Mouse (Mus musculus): ENCODE measurements around the gene Ccnd2.
A peak's percentile ranks its signal among the peaks of the same experiment; 100 is the strongest.

Gene Ccnd2

GRCm38 (mm10) chr6:127106189-127106588 is 45.8 kb downstream of the Ccnd2 start:
- DNase-seq, result peak; percentile 11

- DNase-seq, result no peak
Observed at GRCm38 (mm10) chr6:127105107-127105506, 46.9 kb downstream of the Ccnd2 start.

DNA sequence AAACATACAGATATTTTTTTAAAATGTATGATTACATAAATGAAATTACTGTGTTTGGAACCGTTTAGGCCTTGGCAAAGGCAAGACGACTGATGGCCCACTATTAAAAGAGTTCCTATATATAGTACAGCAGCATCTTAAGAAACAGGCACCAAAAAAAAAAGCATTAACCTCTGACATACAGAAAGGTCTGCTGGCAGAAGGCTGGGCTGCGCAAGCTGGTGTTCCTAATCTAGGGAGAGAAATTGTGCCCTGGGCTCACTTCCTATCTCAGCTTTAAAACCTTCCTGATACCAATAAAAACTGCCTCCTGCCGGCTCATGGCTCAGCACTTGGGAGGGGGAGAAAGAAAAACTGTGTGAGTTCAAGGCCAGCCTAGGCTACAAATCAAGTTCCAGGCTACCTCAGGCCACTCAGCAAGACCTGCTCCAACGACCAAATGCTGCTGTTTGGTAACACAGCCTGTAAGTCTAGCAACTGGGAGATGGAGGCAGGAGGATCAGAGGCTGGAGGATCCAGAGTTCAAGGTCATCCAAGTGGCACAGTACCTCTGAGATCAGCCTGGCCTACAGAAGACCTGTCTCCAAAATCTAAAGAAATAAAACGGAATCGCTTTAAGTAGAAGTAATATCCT is 47.5 kb downstream of the Ccnd2 start:
- no peak for DNase-seq

DNA sequence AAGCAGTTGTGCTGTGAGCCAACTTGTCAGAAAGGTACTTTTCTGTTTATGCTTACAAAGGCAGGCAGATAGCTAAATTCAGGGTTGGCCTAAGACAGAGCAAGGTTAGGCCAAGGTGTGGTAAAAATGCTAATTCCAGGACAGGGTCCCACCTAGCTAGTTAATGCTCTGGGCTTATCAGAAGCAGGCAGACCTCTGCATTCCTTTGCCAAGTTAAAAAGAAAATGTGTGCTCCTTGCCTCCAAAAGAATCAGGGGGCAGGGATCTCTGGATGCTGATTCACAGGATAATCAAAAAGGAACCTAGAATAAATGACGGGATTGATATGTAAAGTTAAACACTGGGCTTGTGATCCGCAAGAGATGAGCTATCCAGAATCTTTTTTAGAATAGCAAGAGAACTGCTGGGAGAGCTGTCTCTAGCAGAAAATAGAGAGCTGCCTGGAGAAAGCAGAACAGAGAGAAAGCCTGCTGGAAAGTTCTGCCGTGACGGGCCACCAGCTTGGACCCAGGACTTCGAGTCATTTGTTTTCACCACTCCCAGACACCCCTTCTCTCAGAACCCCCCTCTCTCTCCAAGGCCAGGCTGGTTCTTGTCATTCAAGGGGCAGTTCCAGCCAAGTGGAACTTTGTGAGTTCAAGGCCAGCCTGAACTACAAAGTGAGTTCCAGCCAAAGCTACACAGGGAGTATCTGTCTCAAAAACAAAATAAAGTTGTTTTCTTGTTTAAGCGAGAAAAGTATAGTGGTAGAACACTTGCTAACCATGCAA is 48.3 kb downstream of the Ccnd2 start:
- no peak for DNase-seq

GRCm38 (mm10) chr6:127094565-127094964 is 57.4 kb downstream of the Ccnd2 start:
- no peak for DNase-seq

DNA sequence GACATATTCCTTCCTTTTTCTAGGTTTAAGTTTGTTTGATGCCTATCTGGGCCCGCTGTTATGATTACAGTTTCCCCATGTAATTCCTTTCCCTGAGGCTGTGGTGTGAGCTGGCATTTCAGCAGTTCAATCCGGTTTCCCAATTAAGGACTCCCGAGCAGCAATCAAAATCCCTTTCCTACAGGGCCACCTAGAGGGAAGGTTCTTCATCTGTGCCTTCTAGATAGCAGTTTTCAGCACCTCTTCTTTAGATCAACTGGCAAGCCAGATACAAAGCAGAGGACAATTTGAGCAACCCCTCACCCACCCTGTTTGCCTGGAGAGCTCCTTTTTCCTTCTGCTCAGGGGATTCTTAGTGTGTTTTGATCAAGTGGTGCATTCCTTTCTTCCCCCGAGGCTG is 65.3 kb downstream of the Ccnd2 start:
- DNase-seq, result peak; percentile 66

GRCm38 (mm10) chr6:127081820-127082219 is 70.2 kb downstream of the Ccnd2 start:
- no peak for DNase-seq

DNA sequence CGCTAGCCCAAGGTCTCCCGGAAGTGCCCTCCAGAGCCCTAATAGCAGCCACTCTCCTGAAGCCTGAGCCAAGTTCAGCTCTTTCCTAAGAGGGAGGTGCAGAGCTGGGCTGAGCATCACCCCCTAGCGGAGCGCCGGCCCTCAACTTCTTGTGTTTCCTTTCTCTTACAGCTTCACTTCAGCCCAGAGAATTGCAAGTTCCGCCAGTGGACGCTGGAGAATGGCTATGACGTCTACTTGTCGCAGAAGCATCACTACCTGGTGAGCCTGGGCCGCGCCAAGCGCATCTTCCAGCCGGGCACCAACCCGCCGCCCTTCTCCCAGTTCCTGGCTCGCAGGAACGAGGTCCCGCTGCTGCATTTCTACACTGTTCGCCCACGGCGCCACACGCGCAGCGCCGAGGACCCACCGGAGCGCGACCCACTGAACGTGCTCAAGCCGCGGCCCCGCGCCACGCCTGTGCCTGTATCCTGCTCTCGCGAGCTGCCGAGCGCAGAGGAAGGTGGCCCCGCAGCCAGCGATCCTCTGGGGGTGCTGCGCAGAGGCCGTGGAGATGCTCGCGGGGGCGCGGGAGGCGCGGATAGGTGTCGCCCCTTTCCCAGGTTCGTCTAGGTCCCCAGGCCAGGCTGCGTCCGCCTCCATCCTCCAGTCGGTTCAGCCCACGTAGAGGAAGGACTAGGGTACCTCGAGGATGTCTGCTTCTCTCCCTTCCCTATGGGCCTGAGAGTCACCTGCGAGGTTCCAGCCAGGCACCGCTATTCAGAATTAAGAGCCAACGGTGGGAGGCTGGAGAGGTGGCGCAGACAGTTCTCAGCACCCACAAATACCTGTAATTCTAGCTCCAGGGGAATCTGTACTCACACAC is 71.9 kb downstream of the Ccnd2 start:
- DNase-seq, result peak; percentile 86
